Mouse (Mus musculus) stomach, postnatal 0 days (tissue): ENCODE measurements at regions not wholly inside any gene's neighbourhood (a gene's known extent, or its start where the extent isn't known, plus 50 kb on each side); places are given as distances from the start of the nearest gene placed in this dataset.
A peak's percentile ranks its signal among the peaks of the same experiment; 100 is the strongest.

Experiments used
- ATAC-seq: fragments of 200-750 bp; cut with Nextera tagmentation; 2 replicates; pipeline ENCODE4 v1.8.0; 2017; ENCODE audit not compliant: low FRiP score, low TSS enrichment
- DNase-seq: peaks from one replicate; pipeline ENCODE4 v3.0.0-alpha.2; 2016; ENCODE audit warnings: low spot score
- H3K27ac ChIP-seq: fragments of 300-500 bp; sonication (generic); replicated peaks from 2 replicates; pipeline ENCODE4 v1.5.1; 2014; ENCODE audit warnings: mild to moderate bottlenecking, control low read depth
- H3K27me3 ChIP-seq: fragments of 300-500 bp; sonication (generic); 2 replicates; pipeline ENCODE4 v1.6.1; 2014; ENCODE audit warnings: low read length; ENCODE audit not compliant: control insufficient read depth, insufficient read depth
- H3K36me3 ChIP-seq: fragments of 300-500 bp; sonication (generic); 2 replicates; pipeline ENCODE4 v1.6.1; 2014; ENCODE audit warnings: low read length, mixed read lengths; ENCODE audit not compliant: control insufficient read depth, insufficient read depth
- H3K4me1 ChIP-seq: fragments of 300-500 bp; sonication (generic); replicated peaks from 2 replicates; pipeline ENCODE4 v1.6.1; 2014; ENCODE audit warnings: antibody characterized with exemption; ENCODE audit not compliant: control insufficient read depth, insufficient read depth
- H3K4me2 ChIP-seq: fragments of 300-500 bp; sonication (generic); replicated peaks from 2 replicates; pipeline ENCODE4 v1.6.1; 2014; ENCODE audit warnings: low read depth, mild to moderate bottlenecking, control low read depth, moderate library complexity
- H3K4me3 ChIP-seq: fragments of 300-500 bp; sonication (generic); 2 replicates; pipeline ENCODE4 v1.5.1; 2014; ENCODE audit warnings: low read depth, low read length, control low read depth
- H3K9ac ChIP-seq: fragments of 300-500 bp; sonication (generic); 2 replicates; pipeline ENCODE4 v1.6.1; 2014; ENCODE audit warnings: mild to moderate bottlenecking, low read length, control low read depth, mixed read lengths
- H3K9me3 ChIP-seq: fragments of 300-500 bp; sonication (generic); 2 replicates; pipeline ENCODE4 v1.6.1; 2016; ENCODE audit warnings: low read length; ENCODE audit not compliant: control insufficient read depth
- CTCF ChIP-seq: IDR thresholded peaks from 2 replicates; pipeline ENCODE4 v1.5.1; 2016; ENCODE audit warnings: antibody characterized with exemption, low read depth, mild to moderate bottlenecking, moderate library complexity
- EP300 ChIP-seq: optimal IDR thresholded peaks from 2 replicates; pipeline ENCODE3; 2016; ENCODE audit warnings: antibody characterized with exemption
- WGBS: fragments of 180-500 bp; shearing (Covaris S2); extraction: QIAGEN DNeasy Blood & Tissue Kit; methylation state at CpG from one replicate; pipeline ENCODE4 v1.1.7; 2014; 5-methylcytosine and 5-hydroxymethylcytosine counted together

DNA sequence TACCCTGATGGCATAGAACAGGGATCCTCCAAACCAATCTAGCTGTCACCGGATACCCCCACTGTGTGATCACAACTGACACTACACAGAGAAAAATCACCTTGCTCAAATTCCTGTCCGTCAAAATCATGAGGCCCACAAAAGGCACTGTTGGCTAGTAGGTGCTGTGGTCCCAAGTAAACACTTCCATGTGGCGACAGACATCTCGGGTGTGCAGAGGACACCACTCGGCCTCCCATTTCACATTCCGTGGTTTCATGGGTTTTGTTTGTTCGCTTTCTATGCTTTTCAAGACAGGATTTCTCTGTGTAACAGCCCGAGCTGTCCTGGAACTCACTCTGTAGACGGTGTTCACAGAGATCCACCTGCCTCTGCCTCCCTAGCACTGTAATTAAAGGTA, 162.2 kb downstream of the Tmx1 start:
- ATAC-seq (no peak), DNase-seq (no peak)
- no peaks in the 10 kb centered on the region for H3K27me3 ChIP-seq
- no peak overlapping the region for H3K9ac ChIP-seq
- H3K4me3 ChIP-seq, result no peak overlapping the region
- no peaks in the 10 kb centered on the region for H3K36me3 ChIP-seq
- H3K9me3 ChIP-seq, result no peaks in the 10 kb centered on the region
- peak overlapping the region; percentile 30; the same call in 1 of the 2 replicates for H3K27ac ChIP-seq
- no peak overlapping the region for H3K4me2 ChIP-seq
- TF ChIP-seq EP300 (no peak), CTCF (no peak)
- H3K4me1 ChIP-seq, result no peaks in the 10 kb centered on the region
- WGBS, result 93% methylated on average over 9 of the region's 9 CpGs

GRCm38 (mm10) chr12:70616049-70616448, 163.2 kb downstream of the Tmx1 start:
- DNase-seq, result no peak
- no peak overlapping the region for H3K4me2 ChIP-seq
- no peaks in the 10 kb centered on the region for H3K27me3 ChIP-seq
- TF ChIP-seq EP300, result no peak
- no peak for TF ChIP-seq CTCF
- H3K9ac ChIP-seq, result no peak overlapping the region
- no peaks in the 10 kb centered on the region for H3K9me3 ChIP-seq
- ATAC-seq, result 0 out of 2 replicates have a peak, but pooled peaks have one; percentile 29
- WGBS, result 60% methylated on average over 4 of the region's 4 CpGs
- H3K4me1 ChIP-seq, result no peaks in the 10 kb centered on the region
- H3K27ac ChIP-seq, result no peak overlapping the region; the same call in none of the 2 replicates
- H3K4me3 ChIP-seq, result no peak overlapping the region
- H3K36me3 ChIP-seq, result no peaks in the 10 kb centered on the region

GRCm38 (mm10) chr12:70616487-70616886, 163.6 kb downstream of the Tmx1 start:
- no peak for TF ChIP-seq EP300
- TF ChIP-seq CTCF, result no peak
- no peak for DNase-seq
- Histone ChIP-seq H3K9ac (no peak overlapping the region), H3K4me1 (no peaks in the 10 kb centered on the region), H3K27me3 (no peaks in the 10 kb centered on the region), H3K27ac (no peak overlapping the region; the same call in 1 of the 2 replicates), H3K36me3 (no peaks in the 10 kb centered on the region), H3K9me3 (no peaks in the 10 kb centered on the region), H3K4me3 (no peak overlapping the region), H3K4me2 (no peak overlapping the region)
- no peak for ATAC-seq
- WGBS, result 45% methylated on average over 4 of the region's 4 CpGs

GRCm38 (mm10) chr12:70617024-70617423, 164.1 kb downstream of the Tmx1 start:
- H3K36me3 ChIP-seq, result no peaks in the 10 kb centered on the region
- no peak overlapping the region for H3K4me2 ChIP-seq
- H3K27me3 ChIP-seq, result no peaks in the 10 kb centered on the region
- ATAC-seq, result no peak
- H3K9ac ChIP-seq, result no peak overlapping the region
- TF ChIP-seq EP300 (no peak), CTCF (no peak)
- H3K27ac ChIP-seq, result no peak overlapping the region
- no peak for DNase-seq
- no peaks in the 10 kb centered on the region for H3K4me1 ChIP-seq
- no peak overlapping the region for H3K4me3 ChIP-seq
- no peaks in the 10 kb centered on the region for H3K9me3 ChIP-seq
- WGBS, result 51% methylated on average over 1 of the region's 1 CpGs

- ATAC-seq, result no peak
- no peak overlapping the region for H3K27ac ChIP-seq
- no peaks in the 10 kb centered on the region for H3K36me3 ChIP-seq
- TF ChIP-seq EP300, result no peak
- TF ChIP-seq CTCF, result no peak
- no peaks in the 10 kb centered on the region for H3K27me3 ChIP-seq
- no peak for DNase-seq
- WGBS, result 78% methylated on average over 3 of the region's 3 CpGs
- no peak overlapping the region for H3K4me3 ChIP-seq
- H3K4me2 ChIP-seq, result no peak overlapping the region
- no peaks in the 10 kb centered on the region for H3K4me1 ChIP-seq
- no peaks in the 10 kb centered on the region for H3K9me3 ChIP-seq
- H3K9ac ChIP-seq, result no peak overlapping the region
These were observed 165.1 kb downstream of the Tmx1 start for GRCm38 (mm10) chr12:70617979-70618378.

- Histone ChIP-seq H3K27me3 (no peaks in the 10 kb centered on the region), H3K27ac (no peak overlapping the region), H3K4me1 (no peaks in the 10 kb centered on the region), H3K9me3 (no peaks in the 10 kb centered on the region), H3K36me3 (no peaks in the 10 kb centered on the region), H3K4me2 (no peak overlapping the region), H3K4me3 (no peak overlapping the region), H3K9ac (no peak overlapping the region)
- DNase-seq (no peak), ATAC-seq (no peak)
- TF ChIP-seq CTCF (no peak), EP300 (no peak)
- 85% methylated on average over 2 of the region's 2 CpGs for WGBS
These were observed 166.5 kb downstream of the Tmx1 start for GRCm38 (mm10) chr12:70619436-70619835.
